Mouse (Mus musculus): ENCODE data around the gene Lin7c. TPM values are rescaled to one million over a fixed set of nuclear protein-coding genes. Genes with fewer than 3 reads are reported as not detected.

The Lin7c gene
- polyA plus RNA-seq, 1 experiment from 2014 or later: 62.6 TPM

GRCm38 (mm10) chr2:109920471-109920870, 29.8 kb downstream of the Lin7c start:
- peak overlapping the region; percentile 88 for H3K4me3 ChIP-seq (ENCODE audit: low read depth, low read length)
- 68% methylated on average over 7 of the region's 7 CpGs for WGBS
- H3K27ac ChIP-seq (replicated peaks; ENCODE audit: low read depth, low read length): no peak overlapping the region
- no peaks in the 10 kb centered on the region for H3K9me3 ChIP-seq (ENCODE audit: control insufficient read depth, low read length)
- H3K36me3 ChIP-seq (ENCODE audit: control insufficient read depth, insufficient read depth, low read length): no peaks in the 10 kb centered on the region
- peaks cover 26% of the 10 kb centered on the region for H3K4me1 ChIP-seq (ENCODE audit: control insufficient read depth, insufficient read depth, low read length)
- DNase-seq (ENCODE audit: low spot score): no peak
- H3K4me2 ChIP-seq (ENCODE audit: low read depth, low read length): peak overlapping the region; percentile 95
- peak overlapping the region; percentile 49; the same call in 1 of the 2 replicates for H3K9ac ChIP-seq (ENCODE audit: low read depth, low read length)
- ATAC-seq (ENCODE audit: low read depth): no peak
- no peaks in the 10 kb centered on the region for H3K27me3 ChIP-seq (replicated peaks; ENCODE audit: control insufficient read depth, insufficient read depth, low read length)

DNA sequence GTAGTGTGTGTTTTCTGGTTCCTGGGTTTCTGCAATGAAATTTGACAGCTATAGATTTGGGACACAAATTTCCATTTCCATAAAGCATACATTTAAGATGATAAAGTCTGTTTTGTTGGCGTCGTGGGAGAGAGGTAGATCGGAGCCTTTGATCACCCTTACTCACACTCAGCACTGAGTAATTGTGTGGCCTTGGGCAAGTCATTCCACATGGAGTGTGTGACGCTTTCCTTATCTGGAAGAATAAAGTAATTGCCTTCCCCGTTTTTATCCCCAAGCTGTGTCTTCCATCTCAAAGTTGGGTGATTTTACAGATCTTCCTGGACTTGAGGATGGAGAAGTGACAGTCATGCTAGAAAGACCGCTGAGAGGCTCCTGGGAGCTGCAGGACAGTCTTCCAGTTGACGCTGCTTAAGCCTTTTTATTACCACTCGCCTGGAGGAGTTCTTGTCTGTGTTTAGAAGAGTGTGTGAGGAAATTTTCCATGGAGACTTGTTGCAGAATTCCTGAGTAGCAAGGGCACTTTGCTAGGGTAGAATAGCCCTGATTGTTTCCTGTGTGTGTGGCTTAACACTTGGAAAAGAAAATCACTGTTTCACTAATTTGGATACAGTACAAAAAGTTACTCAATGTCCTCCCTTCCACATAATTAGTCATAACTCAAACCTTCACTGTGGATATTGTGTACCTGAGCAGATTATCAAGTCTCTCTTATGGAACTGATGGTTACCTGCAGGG, 30.8 kb downstream of the Lin7c start:
- Histone ChIP-seq H3K27ac (replicated peaks; ENCODE audit: low read depth, low read length) (no peak overlapping the region), H3K9ac (ENCODE audit: low read depth, low read length) (no peak overlapping the region)
- no peak for ATAC-seq (ENCODE audit: low read depth)

GRCm38 (mm10) chr2:109922306-109922705, 31.7 kb downstream of the Lin7c start:
- Histone ChIP-seq H3K4me1 (ENCODE audit: control insufficient read depth, insufficient read depth, low read length) (peaks cover 26% of the 10 kb centered on the region), H3K4me3 (ENCODE audit: low read depth, low read length) (no peak overlapping the region), H3K9ac (ENCODE audit: low read depth, low read length) (no peak overlapping the region), H3K4me2 (ENCODE audit: low read depth, low read length) (no peak overlapping the region), H3K9me3 (ENCODE audit: control insufficient read depth, low read length) (no peaks in the 10 kb centered on the region), H3K27me3 (replicated peaks; ENCODE audit: control insufficient read depth, insufficient read depth, low read length) (no peaks in the 10 kb centered on the region), H3K36me3 (ENCODE audit: control insufficient read depth, insufficient read depth, low read length) (peaks cover 7% of the 10 kb centered on the region; the same call in 1 of the 2 replicates), H3K27ac (replicated peaks; ENCODE audit: low read depth, low read length) (no peak overlapping the region)
- ATAC-seq (ENCODE audit: low read depth): no peak
- no peak for DNase-seq (ENCODE audit: low spot score)
- WGBS: 82% methylated on average over 3 of the region's 3 CpGs

More for the DNA sequence above, 30.8 kb downstream of the Lin7c start:
- H3K4me3 ChIP-seq (ENCODE audit: low read depth, low read length): peak overlapping the region; percentile 21
- 56% methylated on average over 8 of the region's 8 CpGs for WGBS
- H3K4me2 ChIP-seq (ENCODE audit: low read depth, low read length): peak overlapping the region; percentile 95
- H3K27me3 ChIP-seq (replicated peaks; ENCODE audit: control insufficient read depth, insufficient read depth, low read length): no peaks in the 10 kb centered on the region
- peaks cover 7% of the 10 kb centered on the region; the same call in 1 of the 2 replicates for H3K36me3 ChIP-seq (ENCODE audit: control insufficient read depth, insufficient read depth, low read length)
- H3K9me3 ChIP-seq (ENCODE audit: control insufficient read depth, low read length): no peaks in the 10 kb centered on the region
- peaks cover 26% of the 10 kb centered on the region for H3K4me1 ChIP-seq (ENCODE audit: control insufficient read depth, insufficient read depth, low read length)
- no peak for DNase-seq (ENCODE audit: low spot score)

DNA sequence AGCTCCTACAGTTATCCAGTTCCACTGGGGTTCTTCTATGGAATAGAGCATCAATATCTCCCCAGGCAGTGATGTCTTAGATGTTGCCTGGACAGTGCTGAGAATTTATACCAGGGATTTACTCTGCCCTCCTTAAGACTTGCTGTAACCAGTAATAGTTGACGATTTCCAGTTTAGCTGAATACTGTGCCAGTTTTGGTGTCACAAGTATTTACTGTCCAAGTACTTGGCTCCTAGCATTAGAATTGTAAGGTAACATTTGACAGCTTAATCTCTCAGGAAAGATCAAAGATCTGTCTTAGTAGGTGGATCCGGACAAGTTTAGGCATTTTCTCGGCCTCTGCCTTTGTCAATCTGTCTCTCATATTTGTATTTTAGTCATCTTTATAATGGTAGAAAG, 32.4 kb downstream of the Lin7c start:
- Histone ChIP-seq H3K27ac (replicated peaks; ENCODE audit: low read depth, low read length) (no peak overlapping the region), H3K4me2 (ENCODE audit: low read depth, low read length) (peak overlapping the region; percentile 5), H3K9me3 (ENCODE audit: control insufficient read depth, low read length) (no peaks in the 10 kb centered on the region), H3K4me1 (ENCODE audit: control insufficient read depth, insufficient read depth, low read length) (peaks cover 26% of the 10 kb centered on the region), H3K4me3 (ENCODE audit: low read depth, low read length) (no peak overlapping the region), H3K9ac (ENCODE audit: low read depth, low read length) (no peak overlapping the region), H3K27me3 (replicated peaks; ENCODE audit: control insufficient read depth, insufficient read depth, low read length) (no peaks in the 10 kb centered on the region), H3K36me3 (ENCODE audit: control insufficient read depth, insufficient read depth, low read length) (peaks cover 12% of the 10 kb centered on the region; the same call in 1 of the 2 replicates)
- no peak for ATAC-seq (ENCODE audit: low read depth)
- DNase-seq (ENCODE audit: low spot score): no peak
- WGBS: 81% methylated on average over 3 of the region's 3 CpGs

GRCm38 (mm10) chr2:109923945-109924344, 33.3 kb downstream of the Lin7c start:
- Histone ChIP-seq H3K9me3 (ENCODE audit: control insufficient read depth, low read length) (no peaks in the 10 kb centered on the region), H3K4me1 (ENCODE audit: control insufficient read depth, insufficient read depth, low read length) (peaks cover 26% of the 10 kb centered on the region), H3K9ac (ENCODE audit: low read depth, low read length) (no peak overlapping the region), H3K27me3 (replicated peaks; ENCODE audit: control insufficient read depth, insufficient read depth, low read length) (no peaks in the 10 kb centered on the region), H3K4me3 (ENCODE audit: low read depth, low read length) (no peak overlapping the region), H3K27ac (replicated peaks; ENCODE audit: low read depth, low read length) (no peak overlapping the region), H3K36me3 (ENCODE audit: control insufficient read depth, insufficient read depth, low read length) (peaks cover 12% of the 10 kb centered on the region; the same call in 1 of the 2 replicates), H3K4me2 (ENCODE audit: low read depth, low read length) (no peak overlapping the region)
- DNase-seq (ENCODE audit: low spot score): no peak
- no peak for ATAC-seq (ENCODE audit: low read depth)
- 86% methylated on average over 3 of the region's 3 CpGs for WGBS

DNA sequence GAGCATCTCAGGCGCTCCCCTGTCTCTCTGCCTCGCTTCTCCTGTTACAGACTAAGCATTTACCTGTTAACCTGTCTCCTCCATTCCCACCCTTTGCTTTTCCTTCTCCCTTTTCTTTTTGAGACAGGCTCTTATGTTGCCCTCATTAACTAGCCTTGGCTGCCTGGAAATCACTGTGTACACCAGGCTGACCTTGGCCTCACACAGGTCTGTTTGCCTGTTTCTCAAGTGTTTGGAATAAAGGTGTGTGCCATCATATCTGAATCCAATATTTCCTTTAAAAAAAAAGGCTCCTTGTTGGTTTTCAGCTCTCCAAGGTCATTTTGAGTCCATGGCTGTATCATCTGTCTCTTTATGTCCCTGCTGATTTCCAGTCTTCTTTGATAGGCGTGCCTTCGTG, 36.3 kb downstream of the Lin7c start:
- Histone ChIP-seq H3K4me2 (ENCODE audit: low read depth, low read length) (no peak overlapping the region), H3K9ac (ENCODE audit: low read depth, low read length) (no peak overlapping the region), H3K9me3 (ENCODE audit: control insufficient read depth, low read length) (no peaks in the 10 kb centered on the region), H3K4me1 (ENCODE audit: control insufficient read depth, insufficient read depth, low read length) (peaks cover 12% of the 10 kb centered on the region), H3K27ac (replicated peaks; ENCODE audit: low read depth, low read length) (no peak overlapping the region), H3K27me3 (replicated peaks; ENCODE audit: control insufficient read depth, insufficient read depth, low read length) (no peaks in the 10 kb centered on the region), H3K36me3 (ENCODE audit: control insufficient read depth, insufficient read depth, low read length) (peaks cover 12% of the 10 kb centered on the region; the same call in 1 of the 2 replicates), H3K4me3 (ENCODE audit: low read depth, low read length) (no peak overlapping the region)
- no peak for DNase-seq (ENCODE audit: low spot score)
- WGBS: 90% methylated on average over 4 of the region's 4 CpGs
- no peak for ATAC-seq (ENCODE audit: low read depth)

DNA sequence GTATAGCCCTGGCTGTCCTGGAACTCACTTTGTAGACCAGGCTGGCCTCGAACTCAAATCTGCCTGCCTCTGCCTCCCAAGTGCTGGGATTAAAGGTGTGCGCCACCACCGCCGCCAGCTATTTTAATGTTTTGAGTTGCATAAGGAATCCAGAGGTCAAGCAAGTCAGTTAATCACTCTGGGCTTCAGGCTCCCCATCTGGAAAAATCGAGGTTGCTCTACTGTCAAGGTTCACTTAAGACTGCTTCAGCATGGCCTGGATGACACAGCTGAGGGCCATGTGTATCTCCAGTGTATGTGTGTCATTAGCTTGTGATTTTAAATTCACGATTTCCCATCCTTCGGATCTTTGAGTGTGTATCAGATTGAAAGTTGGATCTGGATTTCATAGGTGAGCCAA, 36.8 kb downstream of the Lin7c start:
- Histone ChIP-seq H3K4me3 (ENCODE audit: low read depth, low read length) (no peak overlapping the region), H3K36me3 (ENCODE audit: control insufficient read depth, insufficient read depth, low read length) (peaks cover 12% of the 10 kb centered on the region; the same call in 1 of the 2 replicates), H3K9ac (ENCODE audit: low read depth, low read length) (no peak overlapping the region), H3K27me3 (replicated peaks; ENCODE audit: control insufficient read depth, insufficient read depth, low read length) (no peaks in the 10 kb centered on the region), H3K4me2 (ENCODE audit: low read depth, low read length) (no peak overlapping the region), H3K9me3 (ENCODE audit: control insufficient read depth, low read length) (no peaks in the 10 kb centered on the region), H3K27ac (replicated peaks; ENCODE audit: low read depth, low read length) (no peak overlapping the region), H3K4me1 (ENCODE audit: control insufficient read depth, insufficient read depth, low read length) (peaks cover 15% of the 10 kb centered on the region)
- DNase-seq (ENCODE audit: low spot score) (no peak), ATAC-seq (ENCODE audit: low read depth) (no peak)
- WGBS: 75% methylated on average over 7 of the region's 7 CpGs

- no peaks in the 10 kb centered on the region for H3K9me3 ChIP-seq (ENCODE audit: control insufficient read depth, low read length)
These were observed 37.2 kb downstream of the Lin7c start for GRCm38 (mm10) chr2:109927876-109928275.

DNA sequence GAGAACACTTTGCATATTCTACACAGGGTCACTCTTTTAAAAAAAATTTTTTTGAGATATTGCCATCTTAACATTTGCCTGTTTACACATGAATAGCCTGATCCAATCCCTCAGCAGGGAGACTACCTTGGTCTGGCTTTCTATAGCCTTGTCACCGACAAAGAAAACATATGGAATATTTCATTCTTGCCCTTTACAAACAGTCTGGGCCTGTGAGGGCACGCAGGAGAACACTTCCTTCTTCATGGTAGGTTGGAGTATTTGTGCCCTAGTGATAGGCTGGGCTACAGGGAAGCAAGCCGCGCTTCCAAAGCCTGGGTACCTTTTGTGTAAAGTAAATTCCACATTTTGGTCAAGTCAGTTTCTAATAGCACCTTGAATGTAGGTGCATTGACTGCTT, 38.1 kb downstream of the Lin7c start:
- WGBS: 47% methylated on average over 4 of the region's 4 CpGs
- H3K9me3 ChIP-seq (ENCODE audit: control insufficient read depth, low read length): no peaks in the 10 kb centered on the region
- DNase-seq (ENCODE audit: low spot score) (no peak), ATAC-seq (ENCODE audit: low read depth) (peak; percentile 23; the same call in 1 of the 2 replicates)
- no peaks in the 10 kb centered on the region for H3K27me3 ChIP-seq (replicated peaks; ENCODE audit: control insufficient read depth, insufficient read depth, low read length)
- H3K9ac ChIP-seq (ENCODE audit: low read depth, low read length): no peak overlapping the region
- H3K4me1 ChIP-seq (ENCODE audit: control insufficient read depth, insufficient read depth, low read length): peaks cover 20% of the 10 kb centered on the region
- H3K27ac ChIP-seq (replicated peaks; ENCODE audit: low read depth, low read length): no peak overlapping the region
- no peak overlapping the region for H3K4me2 ChIP-seq (ENCODE audit: low read depth, low read length)
- no peak overlapping the region for H3K4me3 ChIP-seq (ENCODE audit: low read depth, low read length)
- H3K36me3 ChIP-seq (ENCODE audit: control insufficient read depth, insufficient read depth, low read length): peaks cover 12% of the 10 kb centered on the region; the same call in 1 of the 2 replicates

More at GRCm38 (mm10) chr2:109927876-109928275, 37.2 kb downstream of the Lin7c start:
- no peak for ATAC-seq (ENCODE audit: low read depth)
- Histone ChIP-seq H3K27ac (replicated peaks; ENCODE audit: low read depth, low read length) (no peak overlapping the region), H3K36me3 (ENCODE audit: control insufficient read depth, insufficient read depth, low read length) (peaks cover 12% of the 10 kb centered on the region; the same call in 1 of the 2 replicates), H3K4me1 (ENCODE audit: control insufficient read depth, insufficient read depth, low read length) (peaks cover 19% of the 10 kb centered on the region), H3K4me2 (ENCODE audit: low read depth, low read length) (no peak overlapping the region), H3K4me3 (ENCODE audit: low read depth, low read length) (no peak overlapping the region), H3K27me3 (replicated peaks; ENCODE audit: control insufficient read depth, insufficient read depth, low read length) (no peaks in the 10 kb centered on the region), H3K9ac (ENCODE audit: low read depth, low read length) (no peak overlapping the region)
- no peak for DNase-seq (ENCODE audit: low spot score)
